9 mouse cellular contexts compared by ENCODE assay signal in the genomic region with DNA sequence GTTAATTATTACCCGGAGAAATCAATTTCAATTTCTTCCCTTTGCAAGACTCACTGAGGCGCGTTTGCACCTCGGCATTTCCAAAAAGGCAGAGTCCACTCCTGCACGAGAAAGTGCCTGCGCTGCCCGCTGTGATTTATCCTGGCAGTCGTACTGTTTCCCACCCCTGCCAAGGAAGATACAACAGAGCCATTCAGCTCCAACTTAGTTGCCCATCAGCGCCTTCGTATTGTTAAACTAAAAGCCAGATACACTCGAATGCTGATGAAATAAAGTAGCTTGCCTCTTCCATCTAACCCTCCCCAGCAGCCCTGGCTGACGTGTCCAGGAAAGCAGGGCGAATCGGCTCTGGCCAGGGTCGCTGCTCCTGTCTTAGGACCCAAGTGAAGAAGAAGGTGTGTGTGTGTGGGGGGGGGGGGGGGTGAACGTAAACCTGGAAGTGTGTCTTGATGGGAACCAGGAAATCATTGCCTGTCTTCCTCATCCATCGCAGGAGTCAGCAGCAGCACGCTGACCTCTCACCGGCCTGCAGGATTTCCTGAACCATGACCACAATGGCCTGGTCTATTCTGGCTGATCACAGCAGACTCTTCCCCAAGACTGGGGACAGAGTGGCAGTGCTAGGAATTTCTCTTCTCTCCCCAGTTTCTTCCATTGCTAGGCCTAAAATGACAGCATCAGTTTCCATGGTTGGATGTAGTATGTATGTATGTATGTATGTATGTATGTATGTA.
A peak's percentile ranks its signal among the peaks of the same experiment; 100 is the strongest.
DNase-seq lines count a peak whose midpoint lies in the region; ATAC-seq and TF ChIP-seq lines count a peak whose summit lies in the region.
"Had no signal": no experiment of that assay in that cellular context is flagged by ENCODE, and none has a peak within 500 bp of the region (broad histone marks: within the 10 kb centered on the region; RNA-seq: fewer than 3 reads in every experiment).

No protein-coding gene starts in this region.

- H3K4me1 ChIP-seq in midbrain, postnatal 0 days (ENCODE audit: insufficient read depth, low read length): no peaks in the 10 kb centered on the region

- H3K4me2 ChIP-seq in midbrain, postnatal 0 days (ENCODE audit: low read depth, low read length, poor library complexity, severe bottlenecking): 0 out of 2 replicates have a peak overlapping the region, but pooled peaks have one; percentile 18
- H3K4me2 ChIP-seq: liver, embryonic 13.5 days had no signal

- no peak overlapping the region for H3K4me3 ChIP-seq in midbrain, postnatal 0 days (ENCODE audit: low read depth, low read length)
- H3K4me3 ChIP-seq: liver, embryonic 13.5 days had no signal

- no peak for TF ChIP-seq CTCF in midbrain, postnatal 0 days (IDR thresholded peaks at IDR 0.05)

- peaks cover 6% of the 10 kb centered on the region; the same call in 1 of the 2 replicates for H3K9me3 ChIP-seq in midbrain, postnatal 0 days (ENCODE audit: low read length)
- H3K9me3 ChIP-seq: liver, embryonic 13.5 days had no signal

- 28% methylated on average over 19 of the region's 19 CpGs for WGBS in midbrain, postnatal 0 days

- DNase-seq in embryo, embryonic 10 days (ENCODE audit: low spot score): peak; percentile 36
- no peak for DNase-seq in embryo, embryonic 11 days
- peak; percentile 32 for DNase-seq in embryo, embryonic 10.5 days (ENCODE audit: low spot score)
- DNase-seq in kidney, adult 18-20 months: peak; percentile 28
- DNase-seq in midbrain, postnatal 0 days (ENCODE audit: low spot score): peak; percentile 62
- DNase-seq in thymus, adult 18-20 months: no peak
- no peak for DNase-seq in urinary bladder, adult 2 months (ENCODE audit: low spot score)
- no peak for DNase-seq in thymus, postnatal 25 days
- DNase-seq: liver, embryonic 13.5 days had no signal

- no peaks in the 10 kb centered on the region for H3K27me3 ChIP-seq in midbrain, postnatal 0 days (ENCODE audit: insufficient read depth, low read length)
- H3K27me3 ChIP-seq: liver, embryonic 13.5 days had no signal

- H3K36me3 ChIP-seq in midbrain, postnatal 0 days (ENCODE audit: insufficient read depth, low read length): no peaks in the 10 kb centered on the region
- H3K36me3 ChIP-seq: liver, embryonic 13.5 days had no signal

- H3K27ac ChIP-seq in midbrain, postnatal 0 days (ENCODE audit: low read depth, low read length): no peak overlapping the region
- H3K27ac ChIP-seq: liver, embryonic 13.5 days had no signal

- 0 out of 2 replicates have a peak overlapping the region, but pooled peaks have one; percentile 8 for H3K9ac ChIP-seq in midbrain, postnatal 0 days (replicated peaks; ENCODE audit: low read length, poor library complexity, severe bottlenecking)
- H3K9ac ChIP-seq: liver, embryonic 13.5 days had no signal

- ATAC-seq in midbrain, postnatal 0 days (ENCODE audit: low FRiP score): no peak

Comparison
In these comparisons a context has a peak if more than half of its experiments do, and no peak if none do; other contexts are left out.
1. DNase-seq: peak in embryo, embryonic 10 days (single experiment), embryo, embryonic 10.5 days (single experiment), kidney, adult 18-20 months (single experiment) and midbrain, postnatal 0 days (single experiment); none in embryo, embryonic 11 days (single experiment), thymus, adult 18-20 months (0 of 2), urinary bladder, adult 2 months (single experiment) and thymus, postnatal 25 days (single experiment).